Mouse (Mus musculus) small intestine, adult 2 months (tissue): ENCODE measurements at regions not wholly inside any gene's neighbourhood (a gene's known extent, or its start where the extent isn't known, plus 50 kb on each side); places are given as distances from the start of the nearest gene placed in this dataset.

Source experiments
- H3K27ac ChIP-seq: fragments of 200-500 bp; 2 replicates; pipeline ENCODE4 v1.5.1; 2012; ENCODE audit warnings: low read depth, low read length, control low read depth, inconsistent platforms; ENCODE audit not compliant: insufficient read depth
- H3K27me3 ChIP-seq: fragments of 200-500 bp; 2 replicates; pipeline ENCODE4 v1.6.1; 2012; ENCODE audit warnings: mild to moderate bottlenecking, moderate library complexity, low read length, inconsistent platforms; ENCODE audit not compliant: control insufficient read depth, insufficient read depth
- H3K36me3 ChIP-seq: fragments of 200-500 bp; 2 replicates; pipeline ENCODE4 v1.6.1; 2012; ENCODE audit warnings: mild to moderate bottlenecking, low read length, control low read depth, inconsistent platforms; ENCODE audit not compliant: control insufficient read depth, insufficient read depth
- H3K4me1 ChIP-seq: fragments of 200-500 bp; 2 replicates; pipeline ENCODE4 v1.6.1; 2012; ENCODE audit warnings: low read length, inconsistent platforms, mixed read lengths; ENCODE audit not compliant: control insufficient read depth, insufficient read depth, insufficient read length
- H3K4me3 ChIP-seq: fragments of 200-500 bp; 2 replicates; pipeline ENCODE4 v1.5.1; 2012; ENCODE audit warnings: low read depth, mild to moderate bottlenecking, control low read depth, inconsistent platforms, low read length, moderate library complexity
- CTCF ChIP-seq: fragments of 200-500 bp; IDR thresholded peaks from 2 replicates; pipeline ENCODE4 v1.5.1; 2012; ENCODE audit warnings: low read depth, mild to moderate bottlenecking, control low read depth, inconsistent platforms, low read length, moderate library complexity, mixed read lengths; ENCODE audit not compliant: insufficient replicate concordance, insufficient read length; ENCODE audit errors: extremely low read depth
- POLR2A ChIP-seq: fragments of 200-500 bp; IDR thresholded peaks from 2 replicates; pipeline ENCODE4 v1.6.1; 2012; ENCODE audit warnings: low read depth, mild to moderate bottlenecking, control low read depth, inconsistent platforms, low read length, moderate library complexity
- WGBS: fragments of 180-500 bp; shearing (Covaris S2); methylation state at CpG from one replicate; pipeline ENCODE4 v1.1.7; 2018; 5-methylcytosine and 5-hydroxymethylcytosine counted together

GRCm38 (mm10) chr9:113146571-113146970 is 561.5 kb downstream of the Pdcd6ip start:
- TF ChIP-seq POLR2A (no peak), CTCF (no peak)
- no peaks in the 10 kb centered on the region for H3K4me1 ChIP-seq
- no peak overlapping the region for H3K27ac ChIP-seq
- H3K27me3 ChIP-seq, result no peaks in the 10 kb centered on the region
- no peak overlapping the region for H3K4me3 ChIP-seq
- no peaks in the 10 kb centered on the region for H3K36me3 ChIP-seq
- 45% methylated on average over 2 of the region's 2 CpGs for WGBS

GRCm38 (mm10) chr9:113145036-113145435 is 563.0 kb downstream of the Pdcd6ip start:
- TF ChIP-seq CTCF, result no peak
- TF ChIP-seq POLR2A, result no peak
- no peak overlapping the region for H3K4me3 ChIP-seq
- WGBS, result 52% methylated on average over 2 of the region's 2 CpGs
- no peaks in the 10 kb centered on the region for H3K36me3 ChIP-seq
- H3K27ac ChIP-seq, result no peak overlapping the region
- no peaks in the 10 kb centered on the region for H3K4me1 ChIP-seq
- no peaks in the 10 kb centered on the region for H3K27me3 ChIP-seq

DNA sequence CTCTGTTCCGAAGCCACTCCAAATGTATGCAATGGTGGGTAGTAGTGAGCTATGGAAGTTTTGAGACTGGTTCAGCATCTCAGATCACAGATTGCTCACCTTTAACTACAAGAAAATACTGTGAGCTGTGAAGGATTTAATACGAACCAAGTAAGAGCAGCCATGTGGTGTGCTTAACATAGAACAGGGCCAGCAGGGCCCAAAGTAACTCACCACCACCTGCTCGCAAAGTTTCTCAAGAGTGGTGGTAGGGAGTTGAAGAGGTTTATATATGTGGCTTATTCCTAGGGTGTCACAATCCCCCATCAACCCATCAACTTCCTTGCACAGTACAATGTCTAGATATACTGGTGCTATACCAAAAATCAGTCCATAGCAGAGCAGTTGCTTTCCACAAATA is 573.4 kb downstream of the Pdcd6ip start:
- no peak for TF ChIP-seq POLR2A
- no peaks in the 10 kb centered on the region for H3K27me3 ChIP-seq
- 86% methylated on average over 3 of the region's 3 CpGs for WGBS
- H3K36me3 ChIP-seq, result no peaks in the 10 kb centered on the region
- H3K27ac ChIP-seq, result no peak overlapping the region
- H3K4me3 ChIP-seq, result no peak overlapping the region
- H3K4me1 ChIP-seq, result no peaks in the 10 kb centered on the region

GRCm38 (mm10) chr9:113123004-113123692 is 584.9 kb downstream of the Pdcd6ip start:
- TF ChIP-seq POLR2A (no peak), CTCF (no peak)
- Histone ChIP-seq H3K4me3 (no peak overlapping the region), H3K27me3 (no peaks in the 10 kb centered on the region), H3K4me1 (no peaks in the 10 kb centered on the region), H3K36me3 (no peaks in the 10 kb centered on the region), H3K27ac (no peak overlapping the region)
- 36% methylated on average over 7 of the region's 7 CpGs for WGBS

DNA sequence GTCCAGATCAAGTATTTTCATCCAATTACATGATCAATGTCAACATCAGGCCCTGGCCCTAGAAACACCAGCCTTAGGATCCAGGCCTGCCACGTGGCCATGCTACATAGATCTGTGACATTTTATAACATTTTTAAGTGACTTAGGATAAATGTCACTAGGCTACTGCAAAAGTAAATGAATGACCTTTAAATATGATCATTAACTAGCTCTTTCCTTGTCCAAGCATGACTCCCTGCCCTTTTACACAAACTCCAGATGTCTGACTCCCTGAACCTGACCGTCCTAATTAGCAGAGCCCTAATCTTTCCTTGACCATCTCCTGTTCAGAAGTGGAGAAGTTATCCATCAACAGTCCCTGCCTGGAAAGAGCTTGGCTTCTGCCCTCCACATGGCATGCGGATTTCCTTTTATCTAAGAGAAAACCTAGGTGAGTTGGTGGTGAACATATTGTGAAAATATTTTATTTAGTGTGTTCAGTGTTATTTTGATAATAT is 585.8 kb downstream of the Pdcd6ip start:
- WGBS, result 55% methylated on average over 3 of the region's 3 CpGs
- Histone ChIP-seq H3K27me3 (no peaks in the 10 kb centered on the region), H3K4me1 (no peaks in the 10 kb centered on the region), H3K36me3 (no peaks in the 10 kb centered on the region), H3K4me3 (no peak overlapping the region), H3K27ac (no peak overlapping the region)
- TF ChIP-seq POLR2A (no peak), CTCF (no peak)

- TF ChIP-seq POLR2A (no peak), CTCF (no peak)
- H3K36me3 ChIP-seq, result no peaks in the 10 kb centered on the region
- no peaks in the 10 kb centered on the region for H3K4me1 ChIP-seq
- no peaks in the 10 kb centered on the region for H3K27me3 ChIP-seq
- H3K27ac ChIP-seq, result no peak overlapping the region
- no peak overlapping the region for H3K4me3 ChIP-seq
These were observed 587.7 kb downstream of the Pdcd6ip start for GRCm38 (mm10) chr9:113120385-113120784.

GRCm38 (mm10) chr9:113119721-113120120 is 588.3 kb downstream of the Pdcd6ip start:
- WGBS, result 61% methylated on average over 1 of the region's 1 CpGs
- no peak overlapping the region for H3K27ac ChIP-seq
- TF ChIP-seq CTCF (no peak), POLR2A (no peak)

More at GRCm38 (mm10) chr9:113119721-113120120, 588.3 kb downstream of the Pdcd6ip start:
- H3K4me3 ChIP-seq, result no peak overlapping the region
- no peaks in the 10 kb centered on the region for H3K4me1 ChIP-seq
- H3K36me3 ChIP-seq, result no peaks in the 10 kb centered on the region
- H3K27me3 ChIP-seq, result no peaks in the 10 kb centered on the region
